Mouse (Mus musculus): Measurements from ENCODE around the gene Fam78a.

- TF ChIP-seq CTCF (IDR thresholded peaks at IDR 0.05; ENCODE audit: low read depth): no peak
- no peak for TF ChIP-seq EP300 (IDR thresholded peaks at IDR 0.05; ENCODE audit: low read depth)
These were observed 40.8 kb downstream of the Fam78a start for GRCm38 (mm10) chr2:32043836-32044235.

Data from heart, postnatal 0 days (tissue).